Mouse (Mus musculus): ENCODE data around the gene Gusb. TPM values are rescaled to one million over a fixed set of nuclear protein-coding genes. Genes with fewer than 3 reads are reported as not detected.

The Gusb gene
- polyA plus RNA-seq, 1 experiment, result 35.0 TPM

- Histone ChIP-seq H3K4me3 (no peak overlapping the region), H3K36me3 (ENCODE audit: control insufficient read depth, insufficient read depth) (peaks cover 6% of the 10 kb centered on the region), H3K27me3 (ENCODE audit: control insufficient read depth, insufficient read depth, insufficient read length) (no peaks in the 10 kb centered on the region), H3K4me2 (ENCODE audit: low read depth) (no peak overlapping the region), H3K79me2 (ENCODE audit: control insufficient read depth, insufficient read depth) (peaks cover 28% of the 10 kb centered on the region), H3ac (ENCODE audit: control insufficient read depth, insufficient read length) (no peak overlapping the region)
- TF ChIP-seq MYOG (IDR thresholded peaks at IDR 0.05; ENCODE audit: control insufficient read depth in 1 of 3, insufficient read depth in 1 of 3, insufficient read length in 2 of 3, low read depth in 2 of 3) (no peak), CEBPB (IDR thresholded peaks at IDR 0.05; ENCODE audit: insufficient read depth, poor library complexity, severe bottlenecking) (no peak), POLR2A (IDR thresholded peaks at IDR 0.05; ENCODE audit: insufficient read length, low read depth) (no peak), REST (IDR thresholded peaks at IDR 0.05; ENCODE audit: insufficient read depth, insufficient read length) (no peak), MAX (IDR thresholded peaks at IDR 0.05; ENCODE audit: low read depth) (no peak), TCF3 (IDR thresholded peaks at IDR 0.05; ENCODE audit: insufficient read length, low read depth) (no peak), SRF (IDR thresholded peaks at IDR 0.05; ENCODE audit: control insufficient read depth, insufficient read length, low read depth) (no peak), USF1 (IDR thresholded peaks at IDR 0.05; ENCODE audit: low read depth) (no peak)
Measured at GRCm38 (mm10) chr5:130033869-130034268, 31.0 kb upstream of the Gusb start.

GRCm38 (mm10) chr5:130031410-130032390 is 28.9 kb upstream of the Gusb start:
- no peak overlapping the region for H3K4me2 ChIP-seq (ENCODE audit: low read depth)
- H3K79me2 ChIP-seq (ENCODE audit: control insufficient read depth, insufficient read depth), result peaks cover 28% of the 10 kb centered on the region
- no peak overlapping the region for H3ac ChIP-seq (ENCODE audit: control insufficient read depth, insufficient read length)
- no peak for TF ChIP-seq SRF (IDR thresholded peaks at IDR 0.05; ENCODE audit: control insufficient read depth, insufficient read length, low read depth)
- no peak for TF ChIP-seq TCF12 (IDR thresholded peaks at IDR 0.05; ENCODE audit: insufficient read depth, poor library complexity, severe bottlenecking)
- no peak for TF ChIP-seq MYOG (IDR thresholded peaks at IDR 0.05; ENCODE audit: control insufficient read depth in 1 of 3, insufficient read depth in 1 of 3, insufficient read length in 2 of 3, low read depth in 2 of 3)
- no peak for TF ChIP-seq USF1 (IDR thresholded peaks at IDR 0.05; ENCODE audit: low read depth)
- no peak for TF ChIP-seq REST (IDR thresholded peaks at IDR 0.05; ENCODE audit: insufficient read depth, insufficient read length)
- TF ChIP-seq CEBPB (IDR thresholded peaks at IDR 0.05; ENCODE audit: insufficient read depth, poor library complexity, severe bottlenecking), result no peak
- TF ChIP-seq MYOD1 (IDR thresholded peaks at IDR 0.05; ENCODE audit: control insufficient read depth in 1 of 3, insufficient read length in 2 of 3, low read depth in 2 of 3), result no peak
- no peak for TF ChIP-seq MAX (IDR thresholded peaks at IDR 0.05; ENCODE audit: low read depth)
- no peaks in the 10 kb centered on the region for H3K27me3 ChIP-seq (ENCODE audit: control insufficient read depth, insufficient read depth, insufficient read length)
- H3K36me3 ChIP-seq (ENCODE audit: control insufficient read depth, insufficient read depth), result peaks cover 6% of the 10 kb centered on the region
- no peak overlapping the region for H3K4me3 ChIP-seq

GRCm38 (mm10) chr5:130029142-130029897 is 26.5 kb upstream of the Gusb start, which contains the start of the genes Asl and Crcp:
Gene Asl (minus strand): TSS chr5:130029247.
Gene Crcp (plus strand): TSS chr5:130029290.
- no peaks in the 10 kb centered on the region for H3K36me3 ChIP-seq (ENCODE audit: control insufficient read depth, insufficient read depth)
- TF ChIP-seq POLR2AphosphoS2 (IDR thresholded peaks at IDR 0.05; ENCODE audit: insufficient read length, low read depth) (peak; percentile 84), POLR2A (IDR thresholded peaks at IDR 0.05; ENCODE audit: insufficient read length, low read depth) (peak; percentile 90), TCF3 (IDR thresholded peaks at IDR 0.05; ENCODE audit: insufficient read length, low read depth) (no peak)
- peak within 1 kb of the TSS; percentile 74 for H3ac ChIP-seq (ENCODE audit: control insufficient read depth, insufficient read length)
- H3K79me2 ChIP-seq (ENCODE audit: control insufficient read depth, insufficient read depth), result peaks cover 28% of the 10 kb centered on the region
- peak within 1 kb of the TSS; percentile 69 for H3K4me3 ChIP-seq
- peak within 1 kb of the TSS; percentile 93 for H3K4me2 ChIP-seq (ENCODE audit: low read depth)
- H3K27me3 ChIP-seq (ENCODE audit: control insufficient read depth, insufficient read depth, insufficient read length), result no peaks in the 10 kb centered on the region

- Histone ChIP-seq H3ac (ENCODE audit: control insufficient read depth, insufficient read length) (no peak overlapping the region), H3K4me3 (no peak overlapping the region), H3K27me3 (ENCODE audit: control insufficient read depth, insufficient read depth, insufficient read length) (no peaks in the 10 kb centered on the region), H3K79me2 (ENCODE audit: control insufficient read depth, insufficient read depth) (peaks cover 20% of the 10 kb centered on the region), H3K4me2 (ENCODE audit: low read depth) (no peak overlapping the region), H3K36me3 (ENCODE audit: control insufficient read depth, insufficient read depth) (no peaks in the 10 kb centered on the region)
- no peak for TF ChIP-seq TCF3 (IDR thresholded peaks at IDR 0.05; ENCODE audit: insufficient read length, low read depth)
- TF ChIP-seq REST (IDR thresholded peaks at IDR 0.05; ENCODE audit: insufficient read depth, insufficient read length), result no peak
- no peak for TF ChIP-seq POLR2A (IDR thresholded peaks at IDR 0.05; ENCODE audit: insufficient read length, low read depth)
- TF ChIP-seq SRF (IDR thresholded peaks at IDR 0.05; ENCODE audit: control insufficient read depth, insufficient read length, low read depth), result no peak
- TF ChIP-seq E2F4 (IDR thresholded peaks at IDR 0.05; ENCODE audit: insufficient read depth), result no peak
- TF ChIP-seq MYOD1 (IDR thresholded peaks at IDR 0.05; ENCODE audit: control insufficient read depth in 1 of 3, insufficient read length in 2 of 3, low read depth in 2 of 3), result no peak
Measured at GRCm38 (mm10) chr5:130027696-130028095, 24.8 kb upstream of the Gusb start.

- Histone ChIP-seq H3K27me3 (ENCODE audit: control insufficient read depth, insufficient read depth, insufficient read length) (no peaks in the 10 kb centered on the region), H3ac (ENCODE audit: control insufficient read depth, insufficient read length) (no peak overlapping the region), H3K79me2 (ENCODE audit: control insufficient read depth, insufficient read depth) (peaks cover 20% of the 10 kb centered on the region), H3K36me3 (ENCODE audit: control insufficient read depth, insufficient read depth) (no peaks in the 10 kb centered on the region), H3K4me3 (no peak overlapping the region), H3K4me2 (ENCODE audit: low read depth) (no peak overlapping the region)
- TF ChIP-seq TCF3 (IDR thresholded peaks at IDR 0.05; ENCODE audit: insufficient read length, low read depth), result no peak
- no peak for TF ChIP-seq REST (IDR thresholded peaks at IDR 0.05; ENCODE audit: insufficient read depth, insufficient read length)
Measured at GRCm38 (mm10) chr5:130027134-130027533, 24.3 kb upstream of the Gusb start.

Measured in myocyte (in vitro differentiated cells).